13 mouse cellular contexts compared by ENCODE assay signal in the genomic region with DNA sequence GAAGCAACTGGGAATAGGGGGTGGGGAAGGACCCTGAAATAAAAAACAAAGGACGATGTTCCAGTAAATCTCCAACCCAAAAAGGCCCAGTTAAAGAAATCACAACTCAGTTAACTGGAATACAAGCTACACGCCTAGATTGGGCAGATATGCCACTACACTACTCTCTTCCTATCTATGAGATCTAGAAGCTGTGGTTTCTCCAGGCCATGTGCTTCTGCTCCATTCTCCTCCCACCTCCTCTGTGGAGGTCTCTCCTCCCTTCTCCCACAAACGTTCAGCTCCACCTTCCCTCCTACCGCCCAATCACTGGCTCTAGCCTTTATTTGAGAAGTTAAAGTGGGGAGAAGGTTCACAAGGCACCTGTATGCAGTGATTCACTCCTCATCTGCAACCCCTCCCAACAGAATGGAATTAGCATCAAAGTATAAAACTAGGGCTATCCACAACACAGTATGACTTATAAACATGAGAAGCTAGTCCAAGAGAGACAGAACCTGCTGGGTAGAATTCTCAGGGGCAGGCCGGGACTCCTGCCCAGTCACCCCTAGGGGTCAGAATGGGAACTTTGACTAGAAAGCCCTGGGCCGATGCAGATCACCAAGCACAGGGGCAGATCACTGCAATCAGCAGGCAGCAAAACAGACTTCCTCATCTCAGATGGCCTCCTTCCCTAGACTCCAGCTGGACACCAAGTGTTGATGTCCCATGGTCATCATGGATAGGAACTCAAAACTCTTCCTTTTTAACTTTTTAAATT. TPM values are rescaled to one million over a fixed set of nuclear protein-coding genes. Genes with fewer than 3 reads are reported as not detected.
DNase-seq lines count a peak whose midpoint lies in the region; ATAC-seq and TF ChIP-seq lines count a peak whose summit lies in the region.
"Had no signal": no experiment of that assay in that cellular context is flagged by ENCODE, and none has a peak within 500 bp of the region (broad histone marks: within the 10 kb centered on the region; RNA-seq: fewer than 3 reads in every experiment).

No protein-coding gene starts in this region.

- H3K9ac ChIP-seq in liver, embryonic 14.5 days (replicated peaks), result no peak overlapping the region
- H3K9ac ChIP-seq in liver, embryonic 11.5 days (ENCODE audit: low read depth, low read length), result no peak overlapping the region

- H3K27me3 ChIP-seq in liver, embryonic 14.5 days (ENCODE audit: control insufficient read depth, insufficient read depth, low read length), result no peaks in the 10 kb centered on the region
- H3K27me3 ChIP-seq in liver, embryonic 11.5 days (replicated peaks; ENCODE audit: control insufficient read depth, insufficient read depth, low read length), result no peaks in the 10 kb centered on the region

- H3K4me1 ChIP-seq in liver, embryonic 14.5 days (replicated peaks; ENCODE audit: control insufficient read depth in 2 of 2, insufficient read depth in 2 of 2, low read length in 1 of 2), result no peaks in the 10 kb centered on the region
- no peaks in the 10 kb centered on the region for H3K4me1 ChIP-seq in liver, embryonic 11.5 days (replicated peaks; ENCODE audit: control insufficient read depth, insufficient read depth, low read length)

- ATAC-seq in liver, embryonic 14.5 days (ENCODE audit: insufficient read depth), result peak; percentile 35; the same call in 1 of the 2 replicates
- no peak for ATAC-seq in liver, embryonic 11.5 days (replicated peaks; ENCODE audit: low FRiP score)
- ATAC-seq in common myeloid progenitor, adult 5-6 weeks (replicated peaks; ENCODE audit: low read depth, poor library complexity, severe bottlenecking), result peak; percentile 85
- peak; percentile 77 for ATAC-seq in megakaryocyte-erythroid progenitor cell, adult 5-6 weeks (replicated peaks; ENCODE audit: low FRiP score, low TSS enrichment, poor library complexity, severe bottlenecking)

- 29% methylated on average over 6 of the region's 6 CpGs for WGBS in liver, embryonic 14.5 days (ENCODE audit: insufficient replicate concordance)
- WGBS in liver, embryonic 11.5 days, result 45% methylated on average over 6 of the region's 6 CpGs

- TF ChIP-seq EP300 in liver, embryonic 14.5 days (IDR thresholded peaks at IDR 0.05; ENCODE audit: low read depth), result no peak

- no peak overlapping the region for H3K27ac ChIP-seq in liver, embryonic 14.5 days
- H3K27ac ChIP-seq in liver, embryonic 11.5 days (ENCODE audit: low read depth, low read length), result no peak overlapping the region

- DNase-seq in heart, adult 11 months, result peak; percentile 90
- no peak for DNase-seq in heart, adult 8-10 months (ENCODE audit: low spot score)
- DNase-seq in liver, embryonic 14.5 days (ENCODE audit: low read depth in 3 of 3, low spot score in 3 of 3), result no peak
- DNase-seq in liver, embryonic 11.5 days (ENCODE audit: low spot score), result no peak
- DNase-seq in spleen, postnatal 14 days (ENCODE audit: low spot score in 2 of 2), result no peak
- DNase-seq in layer of hippocampus, postnatal 14 days (ENCODE audit: low spot score in 2 of 2), result no peak
- DNase-seq: adrenal gland, postnatal 10 days; cerebellum, postnatal 25 days; layer of hippocampus, adult 9-11 months had no signal

- TF ChIP-seq CTCF in liver, embryonic 14.5 days (IDR thresholded peaks at IDR 0.05; ENCODE audit: low read depth), result peak; percentile 40

- no peaks in the 10 kb centered on the region for H3K36me3 ChIP-seq in liver, embryonic 14.5 days (replicated peaks; ENCODE audit: control insufficient read depth, insufficient read depth, low read depth)
- H3K36me3 ChIP-seq in liver, embryonic 11.5 days (ENCODE audit: control insufficient read depth, insufficient read depth, low read length), result no peaks in the 10 kb centered on the region

- H3K4me3 ChIP-seq in liver, embryonic 14.5 days (ENCODE audit: insufficient read depth in 1 of 2, low read depth in 2 of 2, low read length in 2 of 2), result no peak overlapping the region
- no peak overlapping the region for H3K4me3 ChIP-seq in liver, embryonic 11.5 days (ENCODE audit: low read depth, low read length)

- no peaks in the 10 kb centered on the region for H3K9me3 ChIP-seq in liver, embryonic 14.5 days (ENCODE audit: control insufficient read depth, low read length)
- no peaks in the 10 kb centered on the region for H3K9me3 ChIP-seq in liver, embryonic 11.5 days (ENCODE audit: control insufficient read depth, low read length)

- H3K4me2 ChIP-seq in liver, embryonic 14.5 days (ENCODE audit: low read depth), result no peak overlapping the region
- H3K4me2 ChIP-seq in liver, embryonic 11.5 days, result no peak overlapping the region

RNA-seq across cellular contexts. Expression of gene E4f1, which starts 6.6 kb away (rescaled TPM):
- 10 to 100 TPM; 11.2 to 14.7 (median 11.9) TPM for total RNA-seq in heart, adult 8-10 months (2022)
- polyA plus RNA-seq in liver, embryonic 14.5 days (2012; rRNA removed), result 17.1 and 19.9 TPM in 2 replicates
- polyA plus RNA-seq in liver, embryonic 14.5 days (2014; fragmentation: Nextera tagmentation; extraction: Ambion mirVana), result 4.5 and 5.0 TPM in 2 replicates
- 20.0 and 23.5 TPM in 2 replicates for polyA plus RNA-seq in liver, embryonic 11.5 days (2014; fragmentation: Nextera tagmentation; extraction: Ambion mirVana)
- total RNA-seq in common myeloid progenitor, adult 5-6 weeks (2017), result 10.0 and 15.2 TPM in 2 replicates
- total RNA-seq in megakaryocyte-erythroid progenitor cell, adult 5-6 weeks (2014; fragmentation: Nextera tagmentation), result 47.7 and 60.9 TPM in 2 replicates
- total RNA-seq in megakaryocyte-erythroid progenitor cell, adult 5-6 weeks (2017), result 10.5 and 20.8 TPM in 2 replicates
- 10 to 100 TPM; 27.8 to 32.3 TPM for total RNA-seq in layer of hippocampus, postnatal 14 days (2021)

RNA-seq across cellular contexts. Expression of gene Pgp, which starts 6.6 kb away (rescaled TPM):
- 10 to 100 TPM; 39.9 to 44.4 (median 41.4) TPM for total RNA-seq in heart, adult 8-10 months (2022)
- 37.9 and 38.2 TPM in 2 replicates for polyA plus RNA-seq in liver, embryonic 14.5 days (2012; rRNA removed)
- 70.4 and 76.7 TPM in 2 replicates for polyA plus RNA-seq in liver, embryonic 14.5 days (2014; fragmentation: Nextera tagmentation; extraction: Ambion mirVana)
- polyA plus RNA-seq in liver, embryonic 11.5 days (2014; fragmentation: Nextera tagmentation; extraction: Ambion mirVana), result 119 and 123 TPM in 2 replicates
- 21.6 and 23.5 TPM in 2 replicates for total RNA-seq in common myeloid progenitor, adult 5-6 weeks (2017)
- total RNA-seq in megakaryocyte-erythroid progenitor cell, adult 5-6 weeks (2014; fragmentation: Nextera tagmentation), result 32.8 and 43.6 TPM in 2 replicates
- 21.9 and 23.4 TPM in 2 replicates for total RNA-seq in megakaryocyte-erythroid progenitor cell, adult 5-6 weeks (2017)
- 10 to 100 TPM; 71.8 to 73.5 TPM for total RNA-seq in layer of hippocampus, postnatal 14 days (2021)

RNA-seq across cellular contexts. Expression of gene Bricd5, which starts 10.1 kb away (rescaled TPM):
- under 1 TPM in 2 of 4 experiments, not detected in 2; 0.28 to 0.31 TPM for total RNA-seq in heart, adult 8-10 months (2022)
- 0.29 and 0.30 TPM in 2 replicates for polyA plus RNA-seq in liver, embryonic 14.5 days (2012; rRNA removed)
- polyA plus RNA-seq in liver, embryonic 14.5 days (2014; fragmentation: Nextera tagmentation; extraction: Ambion mirVana), result 0.23 TPM in 1 of 2 replicates, not detected in the other
- 0.25 and 0.26 TPM in 2 replicates for polyA plus RNA-seq in liver, embryonic 11.5 days (2014; fragmentation: Nextera tagmentation; extraction: Ambion mirVana)
- total RNA-seq in common myeloid progenitor, adult 5-6 weeks (2017), result 1.3 TPM in 1 of 2 replicates, not detected in the other
- not detected in 2 replicates for total RNA-seq in megakaryocyte-erythroid progenitor cell, adult 5-6 weeks (2014; fragmentation: Nextera tagmentation)
- 0.80 TPM in 1 of 2 replicates, not detected in the other for total RNA-seq in megakaryocyte-erythroid progenitor cell, adult 5-6 weeks (2017)
- total RNA-seq in layer of hippocampus, postnatal 14 days (2021), result 1 to 10 TPM; 1.0 to 2.1 TPM
- polyA plus RNA-seq: heart, embryonic 14.5 days; lung, embryonic 16.5 days had no signal

RNA-seq across cellular contexts. Expression of gene Mlst8, which starts 15.3 kb away (rescaled TPM):
- total RNA-seq in heart, adult 8-10 months (2022), result 10 to 100 TPM; 10.5 to 11.8 (median 11.0) TPM
- 13.5 and 18.5 TPM in 2 replicates for polyA plus RNA-seq in liver, embryonic 14.5 days (2012; rRNA removed)
- polyA plus RNA-seq in liver, embryonic 14.5 days (2014; fragmentation: Nextera tagmentation; extraction: Ambion mirVana), result 9.6 and 11.2 TPM in 2 replicates
- 22.3 TPM in 2 replicates for polyA plus RNA-seq in liver, embryonic 11.5 days (2014; fragmentation: Nextera tagmentation; extraction: Ambion mirVana)
- 9.6 and 25.7 TPM in 2 replicates for total RNA-seq in common myeloid progenitor, adult 5-6 weeks (2017)
- 35.8 and 38.7 TPM in 2 replicates for total RNA-seq in megakaryocyte-erythroid progenitor cell, adult 5-6 weeks (2014; fragmentation: Nextera tagmentation)
- total RNA-seq in megakaryocyte-erythroid progenitor cell, adult 5-6 weeks (2017), result 17.2 and 36.1 TPM in 2 replicates
- total RNA-seq in layer of hippocampus, postnatal 14 days (2021), result 10 to 100 TPM; 30.7 to 32.1 TPM

RNA-seq across cellular contexts. Expression of gene Dnase1l2, which starts 20.6 kb away (rescaled TPM):
- total RNA-seq in heart, adult 8-10 months (2022), result 1 to 10 TPM in 3 of 4 experiments, under 1 TPM in 1; 0.91 to 1.4 (median 1.1) TPM
- 2.1 and 2.3 TPM in 2 replicates for polyA plus RNA-seq in liver, embryonic 14.5 days (2012; rRNA removed)
- 0.14 and 0.46 TPM in 2 replicates for polyA plus RNA-seq in liver, embryonic 14.5 days (2014; fragmentation: Nextera tagmentation; extraction: Ambion mirVana)
- polyA plus RNA-seq in liver, embryonic 11.5 days (2014; fragmentation: Nextera tagmentation; extraction: Ambion mirVana), result 1.1 and 1.3 TPM in 2 replicates
- 1.4 TPM in 1 of 2 replicates, not detected in the other for total RNA-seq in common myeloid progenitor, adult 5-6 weeks (2017)
- 1.2 and 5.0 TPM in 2 replicates for total RNA-seq in megakaryocyte-erythroid progenitor cell, adult 5-6 weeks (2014; fragmentation: Nextera tagmentation)
- total RNA-seq in megakaryocyte-erythroid progenitor cell, adult 5-6 weeks (2017), result 0.34 and 2.9 TPM in 2 replicates
- 1 to 10 TPM; 5.2 to 8.1 TPM for total RNA-seq in layer of hippocampus, postnatal 14 days (2021)
